Mouse (Mus musculus): ENCODE measurements around the gene Sco2. TPM values are rescaled to one million over a fixed set of nuclear protein-coding genes. Genes with fewer than 3 reads are reported as not detected.

The Sco2 gene
- polyA plus RNA-seq, 1 experiment from 2014 or later = 9.2 TPM

DNA sequence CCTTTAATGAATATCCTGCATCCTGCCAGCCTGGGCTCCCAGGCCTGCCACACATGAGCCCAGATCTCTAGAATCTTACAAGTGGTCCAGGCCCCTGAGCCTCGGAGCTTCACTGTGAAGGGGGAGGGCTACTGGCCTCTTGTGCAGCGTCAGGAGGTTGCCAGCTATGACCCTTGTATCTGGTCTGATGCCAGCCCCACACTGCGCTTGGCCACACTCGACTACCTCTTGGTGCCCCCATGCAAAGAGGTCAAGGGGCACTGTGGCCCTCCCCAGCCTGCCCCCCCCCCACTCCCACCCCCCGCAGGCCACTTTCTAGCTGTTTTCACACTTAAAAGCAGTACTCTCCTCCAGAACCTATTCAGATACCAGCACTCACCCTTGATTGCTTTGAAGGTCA is 47.2 kb downstream of the Sco2 start:
- DNase-seq (ENCODE audit: low spot score) = no peak

DNA sequence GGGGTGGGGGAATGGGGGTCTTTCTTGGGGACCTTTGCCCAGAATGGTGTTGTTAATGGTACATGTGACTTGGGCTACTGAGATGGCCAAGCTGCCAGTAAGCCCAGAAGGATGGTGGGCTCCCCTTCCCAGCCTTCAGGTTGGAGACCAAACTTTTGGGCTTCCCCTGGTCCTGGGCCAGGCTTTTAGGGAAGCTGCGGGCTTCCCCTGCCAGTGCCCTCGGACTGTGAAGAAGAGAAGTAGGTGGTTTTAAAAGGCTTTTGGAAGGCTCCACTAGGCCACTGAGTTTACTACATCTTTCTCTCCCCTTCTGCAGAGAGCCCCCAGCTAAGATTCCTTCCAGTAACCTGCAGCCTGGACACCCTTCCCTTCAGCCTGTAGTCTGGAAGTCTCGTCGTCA is 50.0 kb downstream of the Sco2 start:
- no peak for DNase-seq (ENCODE audit: low spot score)

DNA sequence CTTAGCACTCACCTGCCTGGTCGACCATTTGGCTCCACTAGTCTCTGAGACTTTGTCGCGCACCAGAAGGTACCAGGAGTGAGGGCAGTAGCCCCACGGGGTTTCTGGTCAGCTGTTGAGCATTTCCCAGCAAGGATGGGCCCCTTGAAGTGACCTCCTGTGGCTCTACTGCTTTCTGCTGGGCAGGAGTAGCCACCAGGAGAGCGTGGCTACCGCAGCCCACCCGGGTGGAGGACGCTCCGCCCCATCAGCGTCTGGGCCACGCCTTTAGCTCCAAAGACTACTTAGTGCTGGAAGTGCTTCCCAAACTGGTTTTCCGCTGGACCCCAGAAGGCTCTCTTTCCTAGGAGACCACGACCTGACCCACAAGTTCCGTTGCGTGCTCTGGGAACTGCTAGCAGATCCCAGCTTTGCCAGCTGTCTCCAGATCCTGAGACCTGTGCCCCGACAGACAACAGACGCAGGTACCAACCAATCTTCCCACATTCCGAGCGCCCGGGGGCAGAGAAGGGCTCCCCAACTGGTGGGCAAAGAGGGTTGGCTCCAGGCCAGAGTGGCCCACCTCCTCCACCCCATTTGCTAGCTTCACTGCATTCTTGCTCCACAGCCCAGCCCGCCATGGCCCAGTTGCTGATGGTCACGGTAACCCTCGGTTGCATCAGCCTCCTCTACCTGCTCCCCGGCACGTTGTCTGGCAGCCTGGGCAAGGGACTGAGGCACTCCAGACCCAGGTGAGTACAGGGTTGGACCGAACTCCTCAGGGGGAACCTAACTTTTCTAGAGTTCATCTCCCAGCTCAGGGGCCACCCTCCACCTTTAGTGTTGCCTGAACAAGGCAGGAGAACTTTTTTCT is 50.8 kb downstream of the Sco2 start, which contains the start of gene Adm2:
Gene Adm2 (plus strand): TSS at position 51 of the 853 bp plus-strand sequence.
- DNase-seq (ENCODE audit: low spot score) = no peak

Other genes with a start within 250 kb of the Sco2 start
- 16.4 and 17.7 TPM in 2 replicates for gene Hdac10, start 245.1 kb downstream of the Sco2 start, polyA plus RNA-seq (2015; fragmentation: Nextera tagmentation; extraction: Ambion mirVana)
- 1.2 TPM in 2 replicates for gene Mapk12, start 233.1 kb downstream of the Sco2 start, polyA plus RNA-seq (2015; fragmentation: Nextera tagmentation; extraction: Ambion mirVana)
- 4.9 and 5.6 TPM in 2 replicates for gene Mapk11, start 224.2 kb downstream of the Sco2 start, polyA plus RNA-seq (2015; fragmentation: Nextera tagmentation; extraction: Ambion mirVana)
- gene Plxnb2, start 193.1 kb downstream of the Sco2 start, polyA plus RNA-seq (2015; fragmentation: Nextera tagmentation; extraction: Ambion mirVana) = 19.0 and 19.4 TPM in 2 replicates
- gene Dennd6b, start 177.3 kb downstream of the Sco2 start, polyA plus RNA-seq (2015; fragmentation: Nextera tagmentation; extraction: Ambion mirVana) = 13.5 and 14.2 TPM in 2 replicates
- 30.8 and 38.2 TPM in 2 replicates for gene Ppp6r2, start 162.3 kb downstream of the Sco2 start, polyA plus RNA-seq (2015; fragmentation: Nextera tagmentation; extraction: Ambion mirVana)
- 50.2 and 68.3 TPM in 2 replicates for gene Sbf1, start 58.5 kb downstream of the Sco2 start, polyA plus RNA-seq (2015; fragmentation: Nextera tagmentation; extraction: Ambion mirVana)
- 0.57 and 0.75 TPM in 2 replicates for gene Adm2, start 51.1 kb downstream of the Sco2 start, polyA plus RNA-seq (2015; fragmentation: Nextera tagmentation; extraction: Ambion mirVana)
- not detected in 2 replicates for gene Miox, start 39.4 kb downstream of the Sco2 start, polyA plus RNA-seq (2015; fragmentation: Nextera tagmentation; extraction: Ambion mirVana)
- 40.5 and 42.9 TPM in 2 replicates for gene Lmf2, start 18.2 kb downstream of the Sco2 start, polyA plus RNA-seq (2015; fragmentation: Nextera tagmentation; extraction: Ambion mirVana)
- gene Ncaph2, start 18.1 kb downstream of the Sco2 start, polyA plus RNA-seq (2015; fragmentation: Nextera tagmentation; extraction: Ambion mirVana) = 175 and 195 TPM in 2 replicates
- 1.9 and 2.1 TPM in 2 replicates for gene Tymp, start 3.2 kb upstream of the Sco2 start, polyA plus RNA-seq (2015; fragmentation: Nextera tagmentation; extraction: Ambion mirVana)
- 2.9 and 4.5 TPM in 2 replicates for gene Odf3b, start 5.4 kb upstream of the Sco2 start, polyA plus RNA-seq (2015; fragmentation: Nextera tagmentation; extraction: Ambion mirVana)
- not detected in 2 replicates for gene Klhdc7b, start 11.1 kb upstream of the Sco2 start, polyA plus RNA-seq (2015; fragmentation: Nextera tagmentation; extraction: Ambion mirVana)
- not detected in 2 replicates for gene Syce3, start 36.7 kb upstream of the Sco2 start, polyA plus RNA-seq (2015; fragmentation: Nextera tagmentation; extraction: Ambion mirVana)
- gene Cpt1b, start 52.0 kb upstream of the Sco2 start, polyA plus RNA-seq (2015; fragmentation: Nextera tagmentation; extraction: Ambion mirVana) = 0.46 and 0.96 TPM in 2 replicates
- 2.5 and 5.1 TPM in 2 replicates for gene C730034F03Rik, start 55.7 kb upstream of the Sco2 start, polyA plus RNA-seq (2015; fragmentation: Nextera tagmentation; extraction: Ambion mirVana)
- not detected in 2 replicates for gene Gm44502, start 55.9 kb upstream of the Sco2 start, polyA plus RNA-seq (2015; fragmentation: Nextera tagmentation; extraction: Ambion mirVana)
- gene Chkb, start 56.1 kb upstream of the Sco2 start, polyA plus RNA-seq (2015; fragmentation: Nextera tagmentation; extraction: Ambion mirVana) = 62.6 and 70.8 TPM in 2 replicates
- gene Mapk8ip2, start 80.1 kb upstream of the Sco2 start, polyA plus RNA-seq (2015; fragmentation: Nextera tagmentation; extraction: Ambion mirVana) = 0.08 TPM in 1 of 2 replicates, not detected in the other
- gene Arsa, start 103.6 kb upstream of the Sco2 start, polyA plus RNA-seq (2015; fragmentation: Nextera tagmentation; extraction: Ambion mirVana) = 9.0 and 9.4 TPM in 2 replicates
- gene Shank3, start 125.8 kb upstream of the Sco2 start, polyA plus RNA-seq (2015; fragmentation: Nextera tagmentation; extraction: Ambion mirVana) = 0.23 and 0.39 TPM in 2 replicates
- gene Acr, start 194.5 kb upstream of the Sco2 start, polyA plus RNA-seq (2015; fragmentation: Nextera tagmentation; extraction: Ambion mirVana) = not detected in 2 replicates
- 13.0 and 15.7 TPM in 2 replicates for gene Rabl2, start 218.1 kb upstream of the Sco2 start, polyA plus RNA-seq (2015; fragmentation: Nextera tagmentation; extraction: Ambion mirVana)

All from thymus, postnatal 0 days (tissue).